Mouse (Mus musculus): ENCODE results near the gene Zswim4.
"Not testable (repeated sequence)": the region's sequence is repeated elsewhere in the genome, so short reads cannot be mapped to it uniquely, and the experiment has no call there.

Zswim4 gene

GRCm38 (mm10) chr8:84236998-84237473, at the start of gene Zswim4:
Gene Zswim4, minus strand, starts transcription at chr8:84237055.
- peak; percentile 92 for DNase-seq (ENCODE audit: low spot score)

GRCm38 (mm10) chr8:84285665-84286064, 48.8 kb upstream of the Zswim4 start:
- DNase-seq (ENCODE audit: low spot score): not testable (repeated sequence)

GRCm38 (mm10) chr8:84284608-84285063, 47.8 kb upstream of the Zswim4 start:
- no peak for DNase-seq (ENCODE audit: low spot score)

- DNase-seq (ENCODE audit: low spot score): no peak
These were observed 43.9 kb upstream of the Zswim4 start for GRCm38 (mm10) chr8:84280777-84281176.

- no peak for DNase-seq (ENCODE audit: low spot score)
These were observed 39.6 kb upstream of the Zswim4 start for GRCm38 (mm10) chr8:84276447-84276846.

- no peak for DNase-seq (ENCODE audit: low spot score)
These were observed 37.1 kb upstream of the Zswim4 start for GRCm38 (mm10) chr8:84273968-84274367.

- DNase-seq (ENCODE audit: low spot score): no peak
These were observed 35.4 kb upstream of the Zswim4 start for GRCm38 (mm10) chr8:84272302-84272701.

GRCm38 (mm10) chr8:84269950-84270773, 33.3 kb upstream of the Zswim4 start, which contains the start of gene Ccdc130:
Gene Ccdc130, minus strand, starts transcription at chr8:84270380.
- peak; percentile 99 for DNase-seq (ENCODE audit: low spot score)

- no peak for DNase-seq (ENCODE audit: low spot score)
These were observed 24.2 kb upstream of the Zswim4 start for GRCm38 (mm10) chr8:84261098-84261497.

- peak; percentile 67 for DNase-seq (ENCODE audit: low spot score)
These were observed 20.2 kb upstream of the Zswim4 start, which contains the start of gene Mri1 for GRCm38 (mm10) chr8:84256822-84257610. Gene Mri1, minus strand, starts transcription at chr8:84257326.

- DNase-seq (ENCODE audit: low spot score): peak; percentile 23
These were observed 19.6 kb upstream of the Zswim4 start for GRCm38 (mm10) chr8:84256458-84256821.

GRCm38 (mm10) chr8:84255858-84256257, 19.0 kb upstream of the Zswim4 start:
- no peak for DNase-seq (ENCODE audit: low spot score)

GRCm38 (mm10) chr8:84249257-84250170, 12.7 kb upstream of the Zswim4 start, which contains the start of gene D8Ertd738e:
Gene D8Ertd738e, minus strand, starts transcription at chr8:84249719.
- DNase-seq (ENCODE audit: low spot score): peak; percentile 80

GRCm38 (mm10) chr8:84241821-84242220, 5.0 kb upstream of the Zswim4 start:
- DNase-seq (ENCODE audit: low spot score): no peak

GRCm38 (mm10) chr8:84241167-84241566, 4.3 kb upstream of the Zswim4 start:
- no peak for DNase-seq (ENCODE audit: low spot score)

GRCm38 (mm10) chr8:84237542-84238229, 831 bp upstream of the Zswim4 start:
- no peak for DNase-seq (ENCODE audit: low spot score)

- no peak for DNase-seq (ENCODE audit: low spot score)
These were observed 351 bp downstream of the Zswim4 start for GRCm38 (mm10) chr8:84236410-84236997.

- DNase-seq (ENCODE audit: low spot score): no peak
These were observed 977 bp downstream of the Zswim4 start for GRCm38 (mm10) chr8:84235746-84236409.

GRCm38 (mm10) chr8:84233055-84233454, 3.8 kb downstream of the Zswim4 start:
- no peak for DNase-seq (ENCODE audit: low spot score)

GRCm38 (mm10) chr8:84230735-84231134, 6.1 kb downstream of the Zswim4 start:
- no peak for DNase-seq (ENCODE audit: low spot score)

Data from urinary bladder, postnatal 25 days (tissue).